Mouse (Mus musculus) lung, embryonic 16.5 days (tissue): ENCODE measurements at regions not wholly inside any gene's neighbourhood (a gene's known extent, or its start where the extent isn't known, plus 50 kb on each side); places are given as distances from the start of the nearest gene placed in this dataset.

ENCODE experiments used
- ATAC-seq: fragments of 200-750 bp; cut with Nextera tagmentation; 2 replicates; pipeline ENCODE4 v1.8.0; 2017; ENCODE audit warnings: low read depth, mild to moderate bottlenecking, moderate library complexity
- H3K27ac ChIP-seq: fragments of 300-500 bp; sonication (generic); 2 replicates; pipeline ENCODE4 v1.5.1; 2014; ENCODE audit warnings: mild to moderate bottlenecking, control low read depth, low read length
- H3K27me3 ChIP-seq: fragments of 300-500 bp; sonication (generic); 2 replicates; pipeline ENCODE4 v1.6.1; 2014; ENCODE audit warnings: low read depth, low read length, mixed read lengths; ENCODE audit not compliant: control insufficient read depth, insufficient read depth
- H3K36me3 ChIP-seq: fragments of 300-500 bp; sonication (generic); 2 replicates; pipeline ENCODE4 v1.6.1; 2014; ENCODE audit warnings: low read length; ENCODE audit not compliant: control insufficient read depth, insufficient read depth
- H3K4me1 ChIP-seq: fragments of 300-500 bp; sonication (generic); replicated peaks from 2 replicates; pipeline ENCODE4 v1.6.1; 2014; ENCODE audit warnings: low read length, mixed read lengths; ENCODE audit not compliant: control insufficient read depth, insufficient read depth
- H3K4me2 ChIP-seq: fragments of 300-500 bp; sonication (generic); 2 replicates; pipeline ENCODE4 v1.6.1; 2014; ENCODE audit warnings: low read depth, low read length, control low read depth
- H3K4me3 ChIP-seq: fragments of 300-500 bp; sonication (generic); 2 replicates; pipeline ENCODE4 v1.5.1; 2014; ENCODE audit warnings: mild to moderate bottlenecking, low read length, control low read depth
- H3K9ac ChIP-seq: fragments of 300-500 bp; sonication (generic); 2 replicates; pipeline ENCODE4 v1.6.1; 2014; ENCODE audit warnings: low read length, control low read depth
- H3K9me3 ChIP-seq: fragments of 300-500 bp; sonication (generic); 2 replicates; pipeline ENCODE4 v1.6.1; 2016; ENCODE audit warnings: low read length; ENCODE audit not compliant: control insufficient read depth
- WGBS: fragments of 180-500 bp; shearing (Covaris S2); extraction: QIAGEN DNeasy Blood & Tissue Kit; methylation state at CpG from one replicate; pipeline ENCODE4 v1.1.7; 2014; 5-methylcytosine and 5-hydroxymethylcytosine counted together

- H3K9ac ChIP-seq: no peak overlapping the region
Observed at GRCm38 (mm10) chr16:55710017-55710416, 128.7 kb downstream of the Nfkbiz start.

DNA sequence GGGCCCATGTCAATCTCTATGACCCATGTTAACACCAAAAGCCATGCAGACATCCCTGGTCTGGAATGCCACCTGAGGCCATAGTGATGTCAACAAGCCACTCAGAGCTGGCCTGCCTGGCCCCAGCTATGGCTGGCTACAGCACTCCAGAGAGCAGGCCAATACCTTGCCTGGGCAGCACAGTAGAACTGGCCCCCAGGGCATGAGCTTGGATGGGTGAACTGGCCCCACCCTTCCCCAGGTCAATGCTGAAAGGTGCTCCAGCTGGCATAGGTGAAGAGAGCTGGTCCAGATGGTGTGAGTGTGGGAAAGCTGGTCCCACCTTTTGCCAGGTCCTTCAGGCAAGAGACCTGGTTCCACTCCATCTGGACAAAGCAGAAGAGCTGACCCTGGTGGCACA, 132.2 kb downstream of the Nfkbiz start:
- no peaks in the 10 kb centered on the region for H3K4me1 ChIP-seq
- ATAC-seq: no peak

More at GRCm38 (mm10) chr16:55710017-55710416, 128.7 kb downstream of the Nfkbiz start:
- Histone ChIP-seq H3K27me3 (no peaks in the 10 kb centered on the region), H3K4me3 (no peak overlapping the region), H3K27ac (no peak overlapping the region), H3K4me1 (no peaks in the 10 kb centered on the region), H3K36me3 (no peaks in the 10 kb centered on the region), H3K9me3 (no peaks in the 10 kb centered on the region), H3K4me2 (no peak overlapping the region)
- ATAC-seq: no peak
- WGBS: 50% methylated on average over 3 of the region's 3 CpGs

DNA sequence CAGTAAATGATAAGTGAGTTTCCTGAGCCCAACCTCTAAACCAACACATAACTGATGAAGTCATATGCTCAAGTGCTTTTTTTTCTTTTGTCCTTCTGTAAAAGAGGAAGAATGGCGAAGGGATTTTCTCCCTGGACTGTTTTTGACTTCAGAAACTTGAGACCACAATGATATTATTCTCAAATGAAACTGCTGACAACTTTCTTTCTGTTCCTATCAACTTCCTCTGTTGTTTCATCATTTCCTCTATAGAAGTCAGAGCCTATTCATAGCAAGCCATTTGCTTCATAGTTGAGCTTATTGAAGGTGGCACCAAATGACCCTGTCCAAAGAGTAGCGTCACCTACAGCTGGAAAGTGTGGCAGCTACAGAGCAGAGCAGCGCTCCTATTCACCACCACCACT, 140.2 kb downstream of the Nfkbiz start:
- H3K9ac ChIP-seq: no peak overlapping the region
- no peaks in the 10 kb centered on the region for H3K36me3 ChIP-seq
- H3K27me3 ChIP-seq: no peaks in the 10 kb centered on the region
- no peak overlapping the region for H3K27ac ChIP-seq
- no peak for ATAC-seq
- no peak overlapping the region for H3K4me2 ChIP-seq
- H3K9me3 ChIP-seq: no peaks in the 10 kb centered on the region
- no peak overlapping the region for H3K4me3 ChIP-seq
- WGBS: 63% methylated on average over 3 of the region's 3 CpGs
- H3K4me1 ChIP-seq: no peaks in the 10 kb centered on the region

More for the DNA sequence above, 132.2 kb downstream of the Nfkbiz start:
- no peak overlapping the region for H3K27ac ChIP-seq
- H3K4me3 ChIP-seq: no peak overlapping the region
- no peak overlapping the region for H3K9ac ChIP-seq
- H3K36me3 ChIP-seq: no peaks in the 10 kb centered on the region
- H3K4me2 ChIP-seq: no peak overlapping the region
- no peaks in the 10 kb centered on the region for H3K9me3 ChIP-seq
- no peaks in the 10 kb centered on the region for H3K27me3 ChIP-seq

GRCm38 (mm10) chr16:55691069-55691468, 147.6 kb downstream of the Nfkbiz start:
- H3K4me1 ChIP-seq: no peaks in the 10 kb centered on the region
- ATAC-seq: no peak
- no peaks in the 10 kb centered on the region for H3K9me3 ChIP-seq
- no peak overlapping the region for H3K4me2 ChIP-seq
- H3K36me3 ChIP-seq: no peaks in the 10 kb centered on the region
- WGBS: 92% methylated on average over 2 of the region's 2 CpGs
- no peak overlapping the region for H3K27ac ChIP-seq
- no peak overlapping the region for H3K9ac ChIP-seq
- no peak overlapping the region for H3K4me3 ChIP-seq
- H3K27me3 ChIP-seq: no peaks in the 10 kb centered on the region

GRCm38 (mm10) chr16:55663946-55664345, 174.8 kb downstream of the Nfkbiz start:
- Histone ChIP-seq H3K4me2 (no peak overlapping the region), H3K27me3 (no peaks in the 10 kb centered on the region), H3K9ac (no peak overlapping the region), H3K9me3 (no peaks in the 10 kb centered on the region), H3K36me3 (no peaks in the 10 kb centered on the region), H3K4me3 (no peak overlapping the region), H3K4me1 (no peaks in the 10 kb centered on the region), H3K27ac (no peak overlapping the region)
- ATAC-seq: no peak
- WGBS: 84% methylated on average over 1 of the region's 1 CpGs

GRCm38 (mm10) chr16:55636667-55637450, 201.8 kb downstream of the Nfkbiz start:
- 50% methylated on average over 3 of the region's 3 CpGs for WGBS
- no peaks in the 10 kb centered on the region for H3K4me1 ChIP-seq
- H3K27me3 ChIP-seq: no peaks in the 10 kb centered on the region
- no peak for ATAC-seq
- H3K9ac ChIP-seq: no peak overlapping the region
- H3K4me2 ChIP-seq: no peak overlapping the region
- no peak overlapping the region for H3K4me3 ChIP-seq
- no peaks in the 10 kb centered on the region for H3K9me3 ChIP-seq
- no peak overlapping the region for H3K27ac ChIP-seq
- no peaks in the 10 kb centered on the region for H3K36me3 ChIP-seq

DNA sequence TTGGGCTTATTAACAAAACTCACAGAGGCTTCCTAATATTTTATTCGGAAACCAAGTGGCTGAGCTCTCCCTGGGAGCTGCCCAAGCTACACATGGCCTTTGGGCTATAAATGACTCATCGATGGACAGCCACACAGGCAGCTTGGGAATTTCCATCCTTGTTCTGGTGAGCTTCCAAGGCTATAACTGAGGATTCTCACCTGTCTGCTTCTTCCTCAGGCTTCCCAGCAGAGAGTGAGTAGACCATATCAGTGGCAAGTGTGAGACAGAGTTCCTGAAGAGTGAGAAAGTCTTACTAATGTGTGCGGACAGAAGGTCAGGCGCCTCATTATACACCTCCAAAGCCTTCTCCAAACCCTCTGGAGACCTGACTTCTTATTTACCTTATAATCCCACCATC, 202.5 kb downstream of the Nfkbiz start:
- no peaks in the 10 kb centered on the region for H3K4me1 ChIP-seq
- no peak for ATAC-seq
- H3K9me3 ChIP-seq: no peaks in the 10 kb centered on the region
- H3K9ac ChIP-seq: no peak overlapping the region
- no peak overlapping the region for H3K27ac ChIP-seq
- H3K36me3 ChIP-seq: no peaks in the 10 kb centered on the region
- WGBS: 87% methylated on average over 4 of the region's 4 CpGs
- H3K4me3 ChIP-seq: no peak overlapping the region
- H3K27me3 ChIP-seq: no peaks in the 10 kb centered on the region
- no peak overlapping the region for H3K4me2 ChIP-seq

- no peak overlapping the region for H3K4me2 ChIP-seq
- 63% methylated on average over 1 of the region's 1 CpGs for WGBS
Observed at GRCm38 (mm10) chr16:55634691-55635090, 204.0 kb downstream of the Nfkbiz start.

GRCm38 (mm10) chr16:55632220-55632619, 206.5 kb downstream of the Nfkbiz start:
- no peak for ATAC-seq

More at GRCm38 (mm10) chr16:55634691-55635090, 204.0 kb downstream of the Nfkbiz start:
- no peak overlapping the region for H3K4me3 ChIP-seq
- H3K9ac ChIP-seq: no peak overlapping the region
- H3K27ac ChIP-seq: no peak overlapping the region
- ATAC-seq: no peak
- H3K27me3 ChIP-seq: no peaks in the 10 kb centered on the region
- no peaks in the 10 kb centered on the region for H3K36me3 ChIP-seq
- no peaks in the 10 kb centered on the region for H3K4me1 ChIP-seq
- no peaks in the 10 kb centered on the region for H3K9me3 ChIP-seq

More at GRCm38 (mm10) chr16:55632220-55632619, 206.5 kb downstream of the Nfkbiz start:
- Histone ChIP-seq H3K27ac (no peak overlapping the region), H3K4me2 (no peak overlapping the region), H3K27me3 (no peaks in the 10 kb centered on the region), H3K36me3 (no peaks in the 10 kb centered on the region), H3K9me3 (no peaks in the 10 kb centered on the region), H3K9ac (no peak overlapping the region), H3K4me3 (no peak overlapping the region), H3K4me1 (no peaks in the 10 kb centered on the region)
- 38% methylated on average over 3 of the region's 3 CpGs for WGBS
